Mouse (Mus musculus): ENCODE data around the gene Zfp14. TPM values are rescaled to one million over a fixed set of nuclear protein-coding genes. Genes with fewer than 3 reads are reported as not detected.

Zfp14 gene
- polyA plus RNA-seq (2012) = not detected in 2 replicates

GRCm38 (mm10) chr7:30050882-30051548 is at the start of gene Zfp14:
TSS of gene Zfp14 (minus strand) at chr7:30051380.

GRCm38 (mm10) chr7:30094646-30095429 is 43.7 kb upstream of the Zfp14 start, which contains the start of gene Zfp260:
TSS of gene Zfp260 (plus strand) at chr7:30094777.

GRCm38 (mm10) chr7:30090092-30090969 is 39.2 kb upstream of the Zfp14 start, which contains the start of the genes Gm26920 and Zfp566:
TSS of gene Gm26920 (minus strand) at chr7:30090410.
TSS of gene Zfp566 (minus strand) at chr7:30090527.

GRCm38 (mm10) chr7:30072146-30073028 is 21.2 kb upstream of the Zfp14 start, which contains the start of gene Zfp82:
TSS of gene Zfp82 (minus strand) at chr7:30072900.

Other genes with a start within 250 kb of the Zfp14 start
- gene Zfp790, start 235.3 kb downstream of the Zfp14 start, polyA plus RNA-seq (2012) = 0.60 and 0.65 TPM in 2 replicates
- 0.49 and 0.50 TPM in 2 replicates for gene Zfp940, start 197.7 kb downstream of the Zfp14 start, polyA plus RNA-seq (2012)
- gene Zfp420, start 191.4 kb downstream of the Zfp14 start, polyA plus RNA-seq (2012) = 0.32 and 0.38 TPM in 2 replicates
- gene Zfp27, start 144.8 kb downstream of the Zfp14 start, polyA plus RNA-seq (2012) = 0.27 and 0.28 TPM in 2 replicates
- 0.16 TPM in 2 replicates for gene Zfp383, start 143.2 kb downstream of the Zfp14 start, polyA plus RNA-seq (2012)
- 13.4 and 15.0 TPM in 2 replicates for gene Zfp74, start 97.3 kb downstream of the Zfp14 start, polyA plus RNA-seq (2012)
- 2.6 and 3.1 TPM in 2 replicates for gene Zfp568, start 67.4 kb downstream of the Zfp14 start, polyA plus RNA-seq (2012)
- 0.11 and 0.21 TPM in 2 replicates for gene Zfp82, start 21.5 kb upstream of the Zfp14 start, polyA plus RNA-seq (2012)
- not detected in 2 replicates for gene Gm26920, start 39.0 kb upstream of the Zfp14 start, polyA plus RNA-seq (2012)
- gene Zfp566, start 39.1 kb upstream of the Zfp14 start, polyA plus RNA-seq (2012) = 2.1 and 2.5 TPM in 2 replicates
- gene Zfp260, start 43.4 kb upstream of the Zfp14 start, polyA plus RNA-seq (2012) = 0.36 and 0.46 TPM in 2 replicates
- gene Zfp382, start 70.6 kb upstream of the Zfp14 start, polyA plus RNA-seq (2012) = 6.9 and 11.1 TPM in 2 replicates
- gene Zfp146, start 118.4 kb upstream of the Zfp14 start, polyA plus RNA-seq (2012) = 11.1 and 15.2 TPM in 2 replicates
- 1.2 and 1.7 TPM in 2 replicates for gene Cox7a1, start 132.8 kb upstream of the Zfp14 start, polyA plus RNA-seq (2012)
- gene Capns1, start 147.4 kb upstream of the Zfp14 start, polyA plus RNA-seq (2012) = 138 TPM in 2 replicates
- 66.8 and 89.4 TPM in 2 replicates for gene Polr2i, start 180.6 kb upstream of the Zfp14 start, polyA plus RNA-seq (2012)
- gene Tbcb, start 180.9 kb upstream of the Zfp14 start, polyA plus RNA-seq (2012) = 42.3 and 54.7 TPM in 2 replicates
- 0.10 TPM in 2 replicates for gene Ovol3, start 184.3 kb upstream of the Zfp14 start, polyA plus RNA-seq (2012)
- gene Thap8, start 228.7 kb upstream of the Zfp14 start, polyA plus RNA-seq (2012) = 0.30 and 0.38 TPM in 2 replicates
- 62.9 and 71.0 TPM in 2 replicates for gene Wdr62, start 229.0 kb upstream of the Zfp14 start, polyA plus RNA-seq (2012)
- gene Clip3, start 240.3 kb upstream of the Zfp14 start, polyA plus RNA-seq (2012) = 0.36 and 0.95 TPM in 2 replicates